Mouse (Mus musculus) heart, adult 2 months (tissue): ENCODE results near the gene Slc44a1.

Experiments used
- CTCF ChIP-seq: fragments of 200-600 bp; IDR thresholded peaks from 2 replicates; pipeline ENCODE4 v1.8.1; 2022; ENCODE audit warnings: antibody characterized with exemption, mild to moderate bottlenecking, moderate library complexity
- POLR2A ChIP-seq: fragments of 200-500 bp; IDR thresholded peaks from 2 replicates; pipeline ENCODE4 v1.6.1; 2011; ENCODE audit warnings: mild to moderate bottlenecking, low read depth, low read length, control low read depth; ENCODE audit not compliant: insufficient read depth

GRCm38 (mm10) chr4:53410752-53411151, 29.5 kb upstream of the Slc44a1 start:
- no peak for TF ChIP-seq CTCF
- TF ChIP-seq POLR2A = no peak
